Mouse (Mus musculus): ENCODE measurements around the gene Ankrd34a. TPM values are rescaled to one million over a fixed set of nuclear protein-coding genes. Genes with fewer than 3 reads are reported as not detected.
"Not testable (repeated sequence)": the region's sequence is repeated elsewhere in the genome, so short reads cannot be mapped to it uniquely, and the experiment has no call there.

Gene Ankrd34a
- total RNA-seq, 1 experiment from 2014 or later, result 0.70 TPM

- DNase-seq, result peak; percentile 94
Measured at GRCm38 (mm10) chr3:96579885-96580454, 16.5 kb upstream of the Ankrd34a start.

- no peak for DNase-seq
Measured at GRCm38 (mm10) chr3:96581141-96581540, 15.3 kb upstream of the Ankrd34a start.

GRCm38 (mm10) chr3:96581771-96582515 is 14.5 kb upstream of the Ankrd34a start:
- no peak for DNase-seq

GRCm38 (mm10) chr3:96583386-96583785 is 13.1 kb upstream of the Ankrd34a start:
- DNase-seq, result no peak

- DNase-seq, result no peak
Measured at GRCm38 (mm10) chr3:96590657-96591056, 5.8 kb upstream of the Ankrd34a start.

GRCm38 (mm10) chr3:96593374-96593773 is 3.1 kb upstream of the Ankrd34a start:
- DNase-seq, result no peak

GRCm38 (mm10) chr3:96593790-96594560 is 2.5 kb upstream of the Ankrd34a start, which contains the start of gene Polr3gl:
TSS of gene Polr3gl (minus strand) at chr3:96594181.
- DNase-seq, result peak; percentile 97

- no peak for DNase-seq
Measured at GRCm38 (mm10) chr3:96594851-96595250, 1.6 kb upstream of the Ankrd34a start.

GRCm38 (mm10) chr3:96595661-96596060 is 775 bp upstream of the Ankrd34a start:
- DNase-seq, result no peak

- DNase-seq, result no peak
Measured at GRCm38 (mm10) chr3:96596855-96597254, 419 bp downstream of the Ankrd34a start.

- peak; percentile 42 for DNase-seq
Measured at GRCm38 (mm10) chr3:96597435-96597891, 1.0 kb downstream of the Ankrd34a start.

- peak; percentile 82 for DNase-seq
Measured at GRCm38 (mm10) chr3:96598156-96599068, 2.0 kb downstream of the Ankrd34a start.

- no peak for DNase-seq
Measured at GRCm38 (mm10) chr3:96599069-96599393, 2.6 kb downstream of the Ankrd34a start.

GRCm38 (mm10) chr3:96599411-96599810 is 3.0 kb downstream of the Ankrd34a start:
- no peak for DNase-seq

- peak; percentile 96 for DNase-seq
Measured at GRCm38 (mm10) chr3:96600639-96601250, 4.3 kb downstream of the Ankrd34a start, which contains the start of gene Lix1l. TSS of gene Lix1l (plus strand) at chr3:96601149.

- peak; percentile 78 for DNase-seq
Measured at GRCm38 (mm10) chr3:96601251-96601787, 4.9 kb downstream of the Ankrd34a start.

GRCm38 (mm10) chr3:96601941-96602703 is 5.7 kb downstream of the Ankrd34a start:
- DNase-seq, result peak; percentile 73

GRCm38 (mm10) chr3:96602704-96603084 is 6.3 kb downstream of the Ankrd34a start:
- DNase-seq, result no peak

- DNase-seq, result peak; percentile 39
Measured at GRCm38 (mm10) chr3:96603311-96603710, 6.9 kb downstream of the Ankrd34a start.

- DNase-seq, result not testable (repeated sequence)
Measured at GRCm38 (mm10) chr3:96606007-96606406, 9.6 kb downstream of the Ankrd34a start.
